Mouse (Mus musculus) hindlimb bud, embryonic 11.5 days (tissue): ENCODE results near the gene E330021D16Rik.
"Not testable (repeated sequence)": the region's sequence is repeated elsewhere in the genome, so short reads cannot be mapped to it uniquely, and the experiment has no call there.

Source experiments
- DNase-seq: peaks from one replicate; pipeline ENCODE4 v3.0.0-alpha.2; 2012; ENCODE audit warnings: low read depth, low spot score; ENCODE audit errors: extremely low spot score

E330021D16Rik gene

DNA sequence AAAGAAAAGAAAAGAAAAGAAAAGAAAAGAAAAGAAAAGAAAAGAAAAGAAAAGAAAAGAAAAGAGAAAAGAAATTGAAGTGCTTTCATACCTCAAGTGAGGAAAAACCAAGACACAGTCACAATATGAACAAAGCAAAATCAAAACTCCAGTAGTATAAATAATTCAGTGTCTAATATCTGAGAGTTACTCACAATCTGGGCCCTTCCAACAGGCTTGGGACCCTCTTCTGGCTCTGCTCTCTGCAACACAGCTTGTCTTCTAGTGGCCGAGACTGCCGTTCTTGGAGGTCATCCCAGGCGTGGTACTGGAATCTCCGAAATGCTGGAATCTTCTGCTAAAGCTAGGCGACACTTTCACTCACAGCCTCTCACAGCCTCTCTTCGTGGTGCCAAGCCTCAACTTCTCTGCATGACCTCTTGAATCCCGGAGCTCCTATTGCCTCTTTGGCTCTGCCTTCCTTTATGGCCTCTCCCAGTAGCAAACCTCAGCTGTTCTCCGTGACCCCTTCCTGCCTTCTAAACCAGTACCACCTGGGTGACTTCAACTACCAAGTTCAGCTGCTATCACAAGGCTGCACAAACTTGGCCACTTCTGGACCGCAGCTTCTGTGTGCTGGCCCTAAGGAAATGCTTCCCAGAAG lies at the start of gene E330021D16Rik:
Gene E330021D16Rik (minus strand): TSS at position 437 of the 643 bp plus-strand sequence.
- DNase-seq = no peak

GRCm38 (mm10) chr6:136465021-136465420 lies 49.7 kb upstream of the E330021D16Rik start:
- DNase-seq = no peak

GRCm38 (mm10) chr6:136464121-136464621 lies 48.8 kb upstream of the E330021D16Rik start:
- DNase-seq = no peak

DNA sequence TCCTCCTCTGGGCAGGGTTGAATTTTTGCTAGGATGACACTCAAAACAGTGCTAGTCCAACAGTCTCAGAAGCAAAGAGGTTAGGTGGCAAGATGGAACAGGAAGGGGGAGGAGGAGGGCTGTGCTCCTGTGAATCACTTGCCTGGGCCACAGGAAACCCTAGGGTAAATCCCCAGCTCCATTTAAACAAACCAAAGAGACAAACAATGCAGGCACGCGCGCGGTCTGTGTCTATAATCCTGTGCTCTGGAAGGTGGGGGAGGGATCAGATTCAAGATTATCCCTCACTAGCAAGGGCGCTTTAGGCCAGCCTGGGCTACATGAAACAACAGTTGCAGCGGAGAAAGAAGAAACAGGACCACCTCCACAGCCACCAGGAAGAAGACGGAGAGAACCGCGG lies 48.1 kb upstream of the E330021D16Rik start:
- no peak for DNase-seq

DNA sequence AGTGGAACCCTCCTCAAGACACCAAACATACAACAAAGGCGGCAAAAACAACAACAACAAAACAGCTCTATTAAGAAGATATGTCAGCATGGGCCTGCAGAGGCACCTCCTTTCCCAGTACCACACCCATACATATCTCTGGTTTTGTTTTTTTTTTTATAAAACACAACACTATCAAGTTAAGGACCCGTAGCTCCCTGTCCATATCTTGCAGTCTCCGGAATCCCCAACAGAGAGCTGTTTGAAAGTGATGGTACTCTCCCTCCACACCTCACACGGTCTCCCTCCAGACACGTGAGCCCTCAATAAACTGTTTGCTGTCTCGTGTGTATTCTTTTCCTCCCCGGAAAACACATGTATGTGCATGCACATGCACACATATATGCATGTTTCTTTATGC lies 43.8 kb upstream of the E330021D16Rik start:
- no peak for DNase-seq

- no peak for DNase-seq
These were observed 40.9 kb upstream of the E330021D16Rik start for GRCm38 (mm10) chr6:136456302-136456701.

GRCm38 (mm10) chr6:136455696-136456095 lies 40.3 kb upstream of the E330021D16Rik start:
- no peak for DNase-seq

- no peak for DNase-seq
These were observed 37.3 kb upstream of the E330021D16Rik start for GRCm38 (mm10) chr6:136452623-136453022.

GRCm38 (mm10) chr6:136450863-136451262 lies 35.5 kb upstream of the E330021D16Rik start:
- DNase-seq = no peak

GRCm38 (mm10) chr6:136449930-136450329 lies 34.6 kb upstream of the E330021D16Rik start:
- no peak for DNase-seq

DNA sequence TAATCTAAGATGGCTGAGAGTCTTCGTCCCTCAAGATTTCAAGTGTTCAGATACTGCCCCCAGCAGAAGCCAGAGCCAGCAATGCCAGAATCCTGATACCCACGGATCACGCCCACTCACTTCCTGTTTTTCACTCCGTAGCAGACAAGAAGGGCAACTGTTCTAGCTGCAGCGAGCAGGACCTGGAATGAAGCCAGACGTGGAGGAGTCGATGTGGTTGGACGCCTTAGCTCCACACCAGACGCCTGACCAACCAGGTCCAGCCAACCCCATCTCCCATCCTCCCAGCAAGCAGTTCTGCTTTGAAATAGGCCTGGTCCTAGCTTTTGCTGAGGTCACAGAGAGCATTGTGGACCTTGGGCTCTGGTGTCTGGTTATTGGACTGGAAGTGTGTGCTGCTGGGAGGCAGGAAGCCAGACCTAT lies 33.9 kb upstream of the E330021D16Rik start:
- DNase-seq = no peak

DNA sequence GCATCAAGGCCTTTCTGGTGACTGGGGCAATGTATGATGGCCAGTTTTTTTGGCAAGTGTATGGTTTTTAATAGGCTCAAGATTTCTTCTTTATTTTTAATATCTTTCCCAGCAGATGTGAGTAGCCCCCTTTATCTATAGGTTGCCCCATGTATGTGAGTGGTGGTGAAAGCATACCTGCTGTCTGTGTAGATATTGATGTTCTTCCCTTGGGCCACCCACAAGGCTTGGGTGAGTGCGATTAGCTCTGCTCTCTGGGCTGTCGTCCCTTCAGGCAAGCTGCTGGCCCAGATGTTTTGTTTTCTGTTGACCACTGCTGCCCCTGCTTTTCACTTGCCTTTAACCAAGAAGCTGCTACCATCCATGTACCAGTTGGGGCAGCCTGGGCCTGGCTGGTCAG lies 23.8 kb upstream of the E330021D16Rik start:
- DNase-seq = not testable (repeated sequence)

GRCm38 (mm10) chr6:136436151-136436550 lies 20.8 kb upstream of the E330021D16Rik start:
- DNase-seq = not testable (repeated sequence)

GRCm38 (mm10) chr6:136433573-136433972 lies 18.2 kb upstream of the E330021D16Rik start:
- no peak for DNase-seq

GRCm38 (mm10) chr6:136431896-136432248 lies 16.5 kb upstream of the E330021D16Rik start:
- DNase-seq = no peak

DNA sequence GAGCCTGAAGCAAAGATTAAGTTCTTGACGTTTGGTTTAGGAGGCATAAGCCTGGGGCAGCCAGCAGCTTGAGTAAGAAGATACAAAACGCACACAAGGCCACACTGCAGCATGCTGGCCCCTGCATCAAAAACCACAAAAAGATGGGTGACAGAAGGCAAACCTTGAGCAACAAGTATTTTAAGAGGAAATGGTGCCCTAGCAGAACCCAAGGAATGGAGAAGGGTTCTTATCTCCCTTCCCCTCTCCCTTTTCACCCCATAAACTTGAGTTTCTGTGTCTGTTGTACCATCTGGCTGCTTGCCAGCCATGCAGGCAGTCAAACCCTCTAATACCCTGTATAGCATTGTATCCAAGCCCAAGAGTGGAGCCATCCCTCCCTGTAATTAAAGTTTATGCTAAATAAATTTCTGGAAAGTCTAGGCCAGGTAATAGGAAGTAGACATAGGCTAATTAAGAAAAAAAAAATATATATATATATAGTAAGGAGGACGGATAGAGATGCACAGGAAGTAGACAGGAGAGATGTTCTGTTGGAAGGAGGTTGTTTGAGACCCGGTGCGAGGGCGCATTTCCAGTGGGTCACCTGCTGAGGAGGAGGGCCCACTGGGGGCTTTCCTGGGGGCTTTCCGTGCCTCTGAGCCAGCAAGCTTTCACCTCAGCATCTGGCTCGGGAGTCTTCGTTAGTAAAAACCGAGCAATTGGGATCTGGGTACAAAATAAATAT lies 16.0 kb upstream of the E330021D16Rik start:
- DNase-seq = no peak

- DNase-seq = no peak
These were observed 14.1 kb upstream of the E330021D16Rik start for GRCm38 (mm10) chr6:136429441-136429840.

GRCm38 (mm10) chr6:136428412-136428811 lies 13.0 kb upstream of the E330021D16Rik start:
- no peak for DNase-seq

DNA sequence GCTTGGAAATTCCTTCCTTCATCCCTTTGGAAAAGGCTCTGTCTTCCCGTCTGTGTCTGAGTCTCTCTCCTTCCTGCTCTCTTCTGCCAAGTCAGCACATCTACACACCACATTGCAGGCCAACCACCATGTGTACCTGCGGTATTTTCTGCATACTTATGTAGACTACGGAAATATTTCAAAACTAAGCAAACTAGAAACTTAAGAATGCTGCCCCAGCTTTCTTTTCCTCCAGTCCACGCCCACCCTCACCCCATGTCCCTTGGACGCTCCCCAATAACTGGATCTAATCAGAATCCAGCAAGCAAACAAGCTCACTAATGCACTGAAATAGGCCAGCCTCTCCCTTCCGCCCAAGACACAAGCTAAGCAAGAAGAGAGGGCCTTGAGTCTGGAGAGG lies 11.9 kb upstream of the E330021D16Rik start:
- no peak for DNase-seq

DNA sequence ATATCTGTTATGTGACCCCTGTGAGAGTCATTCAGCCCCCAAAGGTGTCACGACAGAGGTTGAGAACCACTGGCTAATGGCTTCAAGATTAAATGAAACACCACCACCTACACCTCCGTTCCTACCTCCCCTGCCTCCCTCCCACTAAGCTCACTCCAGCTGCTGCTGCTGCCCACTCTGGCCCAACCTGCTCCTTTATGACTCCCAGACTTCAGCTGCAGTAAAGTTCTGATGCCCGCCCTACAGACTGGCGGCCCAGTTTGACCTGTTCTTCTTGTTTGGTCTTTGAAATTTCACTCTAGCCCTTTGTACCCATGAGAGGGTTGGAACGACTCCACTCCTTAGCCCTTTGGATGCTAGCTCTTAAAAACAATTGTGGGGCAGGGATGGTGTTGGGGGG lies 10.6 kb upstream of the E330021D16Rik start:
- no peak for DNase-seq

DNA sequence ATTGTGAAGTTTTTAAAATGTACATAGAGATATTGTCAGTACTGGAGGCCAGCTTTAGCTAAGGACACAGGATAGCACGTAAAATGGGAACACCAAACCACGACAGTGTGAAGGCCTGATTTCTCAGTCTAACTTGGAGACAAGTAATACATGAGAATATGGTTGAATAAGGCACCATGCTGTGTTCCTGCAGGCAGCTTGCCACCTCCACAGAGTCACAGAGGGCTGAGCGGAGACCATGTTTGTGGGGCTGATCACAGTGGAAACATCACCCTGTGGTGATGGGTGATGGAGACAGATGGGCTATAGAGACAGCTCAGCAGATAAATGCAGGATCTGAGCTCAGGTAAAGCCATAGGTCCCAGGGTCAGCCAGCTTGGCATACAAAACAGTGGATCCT lies 8.8 kb upstream of the E330021D16Rik start:
- no peak for DNase-seq

- no peak for DNase-seq
These were observed 7.8 kb upstream of the E330021D16Rik start for GRCm38 (mm10) chr6:136423201-136423600.
